Mouse (Mus musculus) neural tube, embryonic 14.5 days (tissue): ENCODE results near the gene Kmt2e. TPM values are rescaled to one million over a fixed set of nuclear protein-coding genes. Genes with fewer than 3 reads are reported as not detected.

Experiments
- ATAC-seq: fragments of 200-750 bp; cut with Nextera tagmentation; 2 replicates; pipeline ENCODE4 v1.8.0; 2017; ENCODE audit warnings: low read depth, mild to moderate bottlenecking, moderate TSS enrichment, moderate library complexity
- H3K27ac ChIP-seq: fragments of 300-500 bp; sonication (generic); 2 replicates; pipeline ENCODE4 v1.5.1; 2014; ENCODE audit warnings: low read depth, mild to moderate bottlenecking, control low read depth, low read length, moderate library complexity, mixed read lengths
- H3K27me3 ChIP-seq: fragments of 300-500 bp; sonication (generic); 2 replicates; pipeline ENCODE4 v1.6.1; 2014; ENCODE audit warnings: low read length; ENCODE audit not compliant: control insufficient read depth, insufficient read depth
- H3K36me3 ChIP-seq: fragments of 300-500 bp; sonication (generic); 2 replicates; pipeline ENCODE4 v1.6.1; 2014; ENCODE audit warnings: low read length, mixed read lengths; ENCODE audit not compliant: control insufficient read depth, insufficient read depth
- H3K4me1 ChIP-seq: fragments of 300-500 bp; sonication (generic); 2 replicates; pipeline ENCODE4 v1.6.1; 2014; ENCODE audit warnings: low read length; ENCODE audit not compliant: control insufficient read depth, insufficient read depth
- H3K4me2 ChIP-seq: fragments of 300-500 bp; sonication (generic); 2 replicates; pipeline ENCODE4 v1.6.1; 2014; ENCODE audit warnings: mild to moderate bottlenecking, low read depth, low read length, control low read depth
- H3K4me3 ChIP-seq: fragments of 300-500 bp; sonication (generic); 2 replicates; pipeline ENCODE4 v1.5.1; 2014; ENCODE audit warnings: low read depth, low read length, control low read depth, mixed read lengths
- H3K9ac ChIP-seq: fragments of 300-500 bp; sonication (generic); replicated peaks from 2 replicates; pipeline ENCODE4 v1.6.1; 2014; ENCODE audit warnings: low read depth, mild to moderate bottlenecking, control low read depth, low read length, mixed read lengths
- H3K9me3 ChIP-seq: fragments of 300-500 bp; sonication (generic); 2 replicates; pipeline ENCODE4 v1.6.1; 2016; ENCODE audit warnings: low read length; ENCODE audit not compliant: control insufficient read depth
- WGBS: fragments of 180-500 bp; shearing (Covaris S2); extraction: QIAGEN DNeasy Blood & Tissue Kit; methylation state at CpG from one replicate; pipeline ENCODE4 v1.1.7; 2014; 5-methylcytosine and 5-hydroxymethylcytosine counted together
- polyA plus RNA-seq: library from polyadenylated mRNA; unstranded; fragments of >200 nt; fragmentation: Nextera tagmentation; extraction: Ambion mirVana; gene quantifications from 2 replicates; pipeline ENCODE4 v1.2.1, GENCODE M21; 2014

The Kmt2e gene
- polyA plus RNA-seq, 1 experiment from 2014 or later = 151 TPM

- Histone ChIP-seq H3K36me3 (peaks cover 21% of the 10 kb centered on the region), H3K9ac (no peak overlapping the region), H3K9me3 (no peaks in the 10 kb centered on the region), H3K4me2 (no peak overlapping the region), H3K27ac (no peak overlapping the region), H3K4me1 (no peaks in the 10 kb centered on the region), H3K27me3 (no peaks in the 10 kb centered on the region), H3K4me3 (no peak overlapping the region)
- WGBS = 94% methylated on average over 6 of the region's 7 CpGs
- ATAC-seq = no peak
Measured at GRCm38 (mm10) chr5:23512556-23512955, 78.3 kb downstream of the Kmt2e start.

GRCm38 (mm10) chr5:23513468-23513867, 79.2 kb downstream of the Kmt2e start:
- no peaks in the 10 kb centered on the region for H3K9me3 ChIP-seq
- no peak for ATAC-seq
- H3K4me3 ChIP-seq = no peak overlapping the region
- H3K27me3 ChIP-seq = no peaks in the 10 kb centered on the region
- no peak overlapping the region for H3K27ac ChIP-seq
- H3K4me2 ChIP-seq = no peak overlapping the region
- H3K4me1 ChIP-seq = no peaks in the 10 kb centered on the region
- whole genome bisulfite sequencing = 97% methylated on average over 13 of the region's 13 CpGs
- no peak overlapping the region for H3K9ac ChIP-seq
- peaks cover 21% of the 10 kb centered on the region for H3K36me3 ChIP-seq

GRCm38 (mm10) chr5:23515038-23515437, 80.8 kb downstream of the Kmt2e start:
- Histone ChIP-seq H3K36me3 (peaks cover 21% of the 10 kb centered on the region), H3K4me3 (no peak overlapping the region), H3K27me3 (no peaks in the 10 kb centered on the region), H3K9me3 (no peaks in the 10 kb centered on the region), H3K4me2 (no peak overlapping the region), H3K27ac (no peak overlapping the region), H3K9ac (no peak overlapping the region), H3K4me1 (peaks cover 6% of the 10 kb centered on the region; the same call in 1 of the 2 replicates)
- WGBS = 94% methylated on average over 10 of the region's 10 CpGs
- no peak for ATAC-seq

- Histone ChIP-seq H3K9ac (no peak overlapping the region), H3K4me2 (no peak overlapping the region), H3K36me3 (peaks cover 21% of the 10 kb centered on the region), H3K9me3 (no peaks in the 10 kb centered on the region), H3K4me3 (no peak overlapping the region), H3K27ac (no peak overlapping the region; the same call in 1 of the 2 replicates), H3K27me3 (no peaks in the 10 kb centered on the region), H3K4me1 (peaks cover 6% of the 10 kb centered on the region; the same call in 1 of the 2 replicates)
- WGBS = 43% methylated on average over 3 of the region's 3 CpGs
- no peak for ATAC-seq
Measured at GRCm38 (mm10) chr5:23516962-23517361, 82.7 kb downstream of the Kmt2e start.

- WGBS = 67% methylated on average over 4 of the region's 4 CpGs
- Histone ChIP-seq H3K9me3 (no peaks in the 10 kb centered on the region), H3K27me3 (no peaks in the 10 kb centered on the region), H3K4me3 (no peak overlapping the region), H3K4me2 (no peak overlapping the region), H3K4me1 (peaks cover 6% of the 10 kb centered on the region; the same call in 1 of the 2 replicates), H3K36me3 (peaks cover 26% of the 10 kb centered on the region), H3K27ac (no peak overlapping the region), H3K9ac (no peak overlapping the region)
- ATAC-seq = no peak
Measured at GRCm38 (mm10) chr5:23517839-23518238, 83.6 kb downstream of the Kmt2e start.

- H3K9me3 ChIP-seq = no peaks in the 10 kb centered on the region
- peaks cover 21% of the 10 kb centered on the region for H3K36me3 ChIP-seq
- H3K4me2 ChIP-seq = no peak overlapping the region
- peaks cover 6% of the 10 kb centered on the region; the same call in 1 of the 2 replicates for H3K4me1 ChIP-seq
- H3K27ac ChIP-seq = no peak overlapping the region
- ATAC-seq = peak; percentile 50; the same call in 1 of the 2 replicates
- whole genome bisulfite sequencing = 45% methylated on average over 3 of the region's 3 CpGs
- no peaks in the 10 kb centered on the region for H3K27me3 ChIP-seq
- H3K9ac ChIP-seq = no peak overlapping the region
- no peak overlapping the region for H3K4me3 ChIP-seq
Measured at GRCm38 (mm10) chr5:23518673-23519072, 84.4 kb downstream of the Kmt2e start.

GRCm38 (mm10) chr5:23519679-23520078, 85.4 kb downstream of the Kmt2e start:
- H3K4me2 ChIP-seq = no peak overlapping the region
- H3K4me1 ChIP-seq = peaks cover 6% of the 10 kb centered on the region; the same call in 1 of the 2 replicates
- H3K9ac ChIP-seq = no peak overlapping the region
- peaks cover 18% of the 10 kb centered on the region for H3K36me3 ChIP-seq
- ATAC-seq = no peak
- H3K4me3 ChIP-seq = no peak overlapping the region
- H3K27me3 ChIP-seq = no peaks in the 10 kb centered on the region
- WGBS = 97% methylated on average over 3 of the region's 3 CpGs
- no peaks in the 10 kb centered on the region for H3K9me3 ChIP-seq
- no peak overlapping the region for H3K27ac ChIP-seq

GRCm38 (mm10) chr5:23521645-23522044, 87.4 kb downstream of the Kmt2e start:
- Histone ChIP-seq H3K36me3 (peaks cover 22% of the 10 kb centered on the region), H3K4me2 (no peak overlapping the region)

GRCm38 (mm10) chr5:23523936-23524335, 89.7 kb downstream of the Kmt2e start:
- H3K27me3 ChIP-seq = no peaks in the 10 kb centered on the region
- no peak overlapping the region for H3K27ac ChIP-seq
- no peak overlapping the region for H3K9ac ChIP-seq
- H3K4me1 ChIP-seq = peaks cover 1% of the 10 kb centered on the region; the same call in 1 of the 2 replicates
- no peak overlapping the region for H3K4me2 ChIP-seq
- no peak overlapping the region for H3K4me3 ChIP-seq
- no peak for ATAC-seq
- WGBS = 75% methylated on average over 3 of the region's 3 CpGs
- H3K9me3 ChIP-seq = no peaks in the 10 kb centered on the region
- peaks cover 30% of the 10 kb centered on the region for H3K36me3 ChIP-seq

More at GRCm38 (mm10) chr5:23521645-23522044, 87.4 kb downstream of the Kmt2e start:
- Histone ChIP-seq H3K27me3 (no peaks in the 10 kb centered on the region), H3K9ac (no peak overlapping the region), H3K4me3 (no peak overlapping the region), H3K27ac (no peak overlapping the region), H3K9me3 (no peaks in the 10 kb centered on the region), H3K4me1 (peaks cover 6% of the 10 kb centered on the region; the same call in 1 of the 2 replicates)
- ATAC-seq = no peak
- WGBS = 58% methylated on average over 1 of the region's 1 CpGs
